Mouse (Mus musculus) splenic B cell, adult 2 months (primary cell): ENCODE data around the gene Tsku.

Experiments used
- DNase-seq: peaks from one replicate; pipeline ENCODE4 v3.0.0-alpha.2; 2011; ENCODE audit warnings: low read depth, low spot score
- H3K27me3 ChIP-seq: 2 replicates; pipeline ENCODE4 v1.6.1; 2012; ENCODE audit warnings: mild to moderate bottlenecking, low read length, moderate library complexity, mixed read lengths; ENCODE audit not compliant: control insufficient read depth, poor library complexity, insufficient read depth, severe bottlenecking
- H3K36me3 ChIP-seq: 2 replicates; pipeline ENCODE4 v1.6.1; 2012; ENCODE audit warnings: mild to moderate bottlenecking, low read length, moderate library complexity, mixed read lengths; ENCODE audit not compliant: control insufficient read depth, poor library complexity, insufficient read depth, severe bottlenecking

Tsku gene

GRCm38 (mm10) chr7:98324228-98324627 lies 36.9 kb downstream of the Tsku start:
- H3K27me3 ChIP-seq: no peaks in the 10 kb centered on the region
- DNase-seq: no peak
- no peaks in the 10 kb centered on the region for H3K36me3 ChIP-seq

GRCm38 (mm10) chr7:98323288-98324019 lies 37.7 kb downstream of the Tsku start:
- no peak for DNase-seq
- Histone ChIP-seq H3K27me3 (no peaks in the 10 kb centered on the region), H3K36me3 (no peaks in the 10 kb centered on the region)

GRCm38 (mm10) chr7:98322415-98322814 lies 38.7 kb downstream of the Tsku start:
- DNase-seq: no peak
- Histone ChIP-seq H3K36me3 (no peaks in the 10 kb centered on the region), H3K27me3 (no peaks in the 10 kb centered on the region)

- Histone ChIP-seq H3K36me3 (no peaks in the 10 kb centered on the region), H3K27me3 (no peaks in the 10 kb centered on the region)
- no peak for DNase-seq
These were observed 40.0 kb downstream of the Tsku start, which contains the start of gene Acer3 for GRCm38 (mm10) chr7:98321083-98321482. TSS of gene Acer3 (minus strand) at chr7:98321208.

GRCm38 (mm10) chr7:98320006-98320556 lies 41.0 kb downstream of the Tsku start:
- Histone ChIP-seq H3K36me3 (no peaks in the 10 kb centered on the region), H3K27me3 (no peaks in the 10 kb centered on the region)
- no peak for DNase-seq

- Histone ChIP-seq H3K27me3 (no peaks in the 10 kb centered on the region), H3K36me3 (no peaks in the 10 kb centered on the region)
- no peak for DNase-seq
These were observed 44.6 kb downstream of the Tsku start for GRCm38 (mm10) chr7:98316568-98316967.

GRCm38 (mm10) chr7:98315087-98315486 lies 46.0 kb downstream of the Tsku start:
- Histone ChIP-seq H3K27me3 (no peaks in the 10 kb centered on the region), H3K36me3 (no peaks in the 10 kb centered on the region)
- DNase-seq: no peak

- Histone ChIP-seq H3K36me3 (no peaks in the 10 kb centered on the region), H3K27me3 (no peaks in the 10 kb centered on the region)
- no peak for DNase-seq
These were observed 48.8 kb downstream of the Tsku start for GRCm38 (mm10) chr7:98312185-98312920.

GRCm38 (mm10) chr7:98310266-98310665 lies 50.9 kb downstream of the Tsku start:
- H3K36me3 ChIP-seq: no peaks in the 10 kb centered on the region
- no peak for DNase-seq
- no peaks in the 10 kb centered on the region for H3K27me3 ChIP-seq

GRCm38 (mm10) chr7:98309219-98310030 lies 51.7 kb downstream of the Tsku start:
- H3K36me3 ChIP-seq: no peaks in the 10 kb centered on the region
- DNase-seq: peak; percentile 92
- H3K27me3 ChIP-seq: no peaks in the 10 kb centered on the region

- peak; percentile 10 for DNase-seq
- Histone ChIP-seq H3K36me3 (no peaks in the 10 kb centered on the region), H3K27me3 (no peaks in the 10 kb centered on the region)
These were observed 52.4 kb downstream of the Tsku start for GRCm38 (mm10) chr7:98308607-98309218.

- H3K27me3 ChIP-seq: no peaks in the 10 kb centered on the region
- no peak for DNase-seq
- H3K36me3 ChIP-seq: no peaks in the 10 kb centered on the region
These were observed 53.1 kb downstream of the Tsku start for GRCm38 (mm10) chr7:98307921-98308606.

GRCm38 (mm10) chr7:98307411-98307810 lies 53.7 kb downstream of the Tsku start:
- Histone ChIP-seq H3K27me3 (no peaks in the 10 kb centered on the region), H3K36me3 (no peaks in the 10 kb centered on the region)
- DNase-seq: no peak
